Mouse (Mus musculus): ENCODE data around the gene Rab7b. TPM values are rescaled to one million over a fixed set of nuclear protein-coding genes. Genes with fewer than 3 reads are reported as not detected.

The Rab7b gene
- polyA plus RNA-seq, 1 experiment = 1.5 TPM

- H3K4me2 ChIP-seq (ENCODE audit: low read depth) = no peak overlapping the region
- no peak overlapping the region for H3K4me3 ChIP-seq
- TF ChIP-seq CEBPB (IDR thresholded peaks at IDR 0.05; ENCODE audit: insufficient read depth, poor library complexity, severe bottlenecking) (no peak), MYOD1 (IDR thresholded peaks at IDR 0.05; ENCODE audit: control insufficient read depth in 1 of 3, insufficient read length in 2 of 3, low read depth in 2 of 3) (no peak), TCF3 (IDR thresholded peaks at IDR 0.05; ENCODE audit: insufficient read length, low read depth) (no peak), TCF12 (IDR thresholded peaks at IDR 0.05; ENCODE audit: insufficient read depth, poor library complexity, severe bottlenecking) (no peak), POLR2A (IDR thresholded peaks at IDR 0.05; ENCODE audit: insufficient read length, low read depth) (no peak), MAX (IDR thresholded peaks at IDR 0.05; ENCODE audit: low read depth) (no peak), REST (IDR thresholded peaks at IDR 0.05; ENCODE audit: insufficient read depth, insufficient read length) (no peak), E2F4 (IDR thresholded peaks at IDR 0.05; ENCODE audit: insufficient read depth) (no peak)
- no peaks in the 10 kb centered on the region for H3K79me2 ChIP-seq (ENCODE audit: control insufficient read depth, insufficient read depth)
- H3ac ChIP-seq (ENCODE audit: control insufficient read depth, insufficient read length) = no peak overlapping the region
- H3K27me3 ChIP-seq (ENCODE audit: control insufficient read depth, insufficient read depth, insufficient read length) = no peaks in the 10 kb centered on the region
- no peaks in the 10 kb centered on the region for H3K36me3 ChIP-seq (ENCODE audit: control insufficient read depth, insufficient read depth)
These were observed 26.7 kb upstream of the Rab7b start for GRCm38 (mm10) chr1:131661749-131662148.

- TF ChIP-seq TCF12 (IDR thresholded peaks at IDR 0.05; ENCODE audit: insufficient read depth, poor library complexity, severe bottlenecking) = no peak
- no peak for TF ChIP-seq CEBPB (IDR thresholded peaks at IDR 0.05; ENCODE audit: insufficient read depth, poor library complexity, severe bottlenecking)
- no peak overlapping the region for H3ac ChIP-seq (ENCODE audit: control insufficient read depth, insufficient read length)
- no peaks in the 10 kb centered on the region for H3K27me3 ChIP-seq (ENCODE audit: control insufficient read depth, insufficient read depth, insufficient read length)
- H3K36me3 ChIP-seq (ENCODE audit: control insufficient read depth, insufficient read depth) = no peaks in the 10 kb centered on the region
- no peaks in the 10 kb centered on the region for H3K79me2 ChIP-seq (ENCODE audit: control insufficient read depth, insufficient read depth)
- H3K4me3 ChIP-seq = no peak overlapping the region
- no peak overlapping the region for H3K4me2 ChIP-seq (ENCODE audit: low read depth)
These were observed 25.1 kb upstream of the Rab7b start for GRCm38 (mm10) chr1:131663286-131663995.

- Histone ChIP-seq H3K4me2 (ENCODE audit: low read depth) (no peak overlapping the region), H3K79me2 (ENCODE audit: control insufficient read depth, insufficient read depth) (no peaks in the 10 kb centered on the region), H3K4me3 (no peak overlapping the region), H3K27me3 (ENCODE audit: control insufficient read depth, insufficient read depth, insufficient read length) (no peaks in the 10 kb centered on the region), H3K36me3 (ENCODE audit: control insufficient read depth, insufficient read depth) (no peaks in the 10 kb centered on the region), H3ac (ENCODE audit: control insufficient read depth, insufficient read length) (no peak overlapping the region)
- TF ChIP-seq TCF3 (IDR thresholded peaks at IDR 0.05; ENCODE audit: insufficient read length, low read depth) (no peak), TCF12 (IDR thresholded peaks at IDR 0.05; ENCODE audit: insufficient read depth, poor library complexity, severe bottlenecking) (no peak), REST (IDR thresholded peaks at IDR 0.05; ENCODE audit: insufficient read depth, insufficient read length) (no peak), MYOD1 (IDR thresholded peaks at IDR 0.05; ENCODE audit: control insufficient read depth in 1 of 3, insufficient read length in 2 of 3, low read depth in 2 of 3) (no peak), E2F4 (IDR thresholded peaks at IDR 0.05; ENCODE audit: insufficient read depth) (no peak), USF1 (IDR thresholded peaks at IDR 0.05; ENCODE audit: low read depth) (no peak), CEBPB (IDR thresholded peaks at IDR 0.05; ENCODE audit: insufficient read depth, poor library complexity, severe bottlenecking) (no peak), MYOG (IDR thresholded peaks at IDR 0.05; ENCODE audit: control insufficient read depth in 1 of 3, insufficient read depth in 1 of 3, insufficient read length in 2 of 3, low read depth in 2 of 3) (no peak), POLR2AphosphoS2 (IDR thresholded peaks at IDR 0.05; ENCODE audit: insufficient read length, low read depth) (no peak), POLR2A (IDR thresholded peaks at IDR 0.05; ENCODE audit: insufficient read length, low read depth) (no peak), SRF (IDR thresholded peaks at IDR 0.05; ENCODE audit: control insufficient read depth, insufficient read length, low read depth) (no peak), MAX (IDR thresholded peaks at IDR 0.05; ENCODE audit: low read depth) (no peak)
These were observed 24.4 kb upstream of the Rab7b start for GRCm38 (mm10) chr1:131664136-131664535.

- H3K27me3 ChIP-seq (ENCODE audit: control insufficient read depth, insufficient read depth, insufficient read length) = no peaks in the 10 kb centered on the region
- no peak overlapping the region for H3K4me2 ChIP-seq (ENCODE audit: low read depth)
- no peak overlapping the region for H3K4me3 ChIP-seq
- no peaks in the 10 kb centered on the region for H3K36me3 ChIP-seq (ENCODE audit: control insufficient read depth, insufficient read depth)
- H3ac ChIP-seq (ENCODE audit: control insufficient read depth, insufficient read length) = no peak overlapping the region
- no peaks in the 10 kb centered on the region for H3K79me2 ChIP-seq (ENCODE audit: control insufficient read depth, insufficient read depth)
- TF ChIP-seq MAX (IDR thresholded peaks at IDR 0.05; ENCODE audit: low read depth) (no peak), POLR2AphosphoS2 (IDR thresholded peaks at IDR 0.05; ENCODE audit: insufficient read length, low read depth) (no peak), MYOD1 (IDR thresholded peaks at IDR 0.05; ENCODE audit: control insufficient read depth in 1 of 3, insufficient read length in 2 of 3, low read depth in 2 of 3) (no peak), USF1 (IDR thresholded peaks at IDR 0.05; ENCODE audit: low read depth) (no peak), TCF3 (IDR thresholded peaks at IDR 0.05; ENCODE audit: insufficient read length, low read depth) (no peak), SRF (IDR thresholded peaks at IDR 0.05; ENCODE audit: control insufficient read depth, insufficient read length, low read depth) (no peak), POLR2A (IDR thresholded peaks at IDR 0.05; ENCODE audit: insufficient read length, low read depth) (no peak), CEBPB (IDR thresholded peaks at IDR 0.05; ENCODE audit: insufficient read depth, poor library complexity, severe bottlenecking) (no peak), REST (IDR thresholded peaks at IDR 0.05; ENCODE audit: insufficient read depth, insufficient read length) (no peak)
These were observed 22.6 kb upstream of the Rab7b start for GRCm38 (mm10) chr1:131665886-131666285.

- TF ChIP-seq CEBPB (IDR thresholded peaks at IDR 0.05; ENCODE audit: insufficient read depth, poor library complexity, severe bottlenecking) (no peak), TCF12 (IDR thresholded peaks at IDR 0.05; ENCODE audit: insufficient read depth, poor library complexity, severe bottlenecking) (no peak), MYOG (IDR thresholded peaks at IDR 0.05; ENCODE audit: control insufficient read depth in 1 of 3, insufficient read depth in 1 of 3, insufficient read length in 2 of 3, low read depth in 2 of 3) (no peak), E2F4 (IDR thresholded peaks at IDR 0.05; ENCODE audit: insufficient read depth) (no peak), REST (IDR thresholded peaks at IDR 0.05; ENCODE audit: insufficient read depth, insufficient read length) (no peak), SRF (IDR thresholded peaks at IDR 0.05; ENCODE audit: control insufficient read depth, insufficient read length, low read depth) (no peak), POLR2A (IDR thresholded peaks at IDR 0.05; ENCODE audit: insufficient read length, low read depth) (no peak), MAX (IDR thresholded peaks at IDR 0.05; ENCODE audit: low read depth) (no peak), MYOD1 (IDR thresholded peaks at IDR 0.05; ENCODE audit: control insufficient read depth in 1 of 3, insufficient read length in 2 of 3, low read depth in 2 of 3) (no peak), USF1 (IDR thresholded peaks at IDR 0.05; ENCODE audit: low read depth) (no peak), POLR2AphosphoS2 (IDR thresholded peaks at IDR 0.05; ENCODE audit: insufficient read length, low read depth) (no peak), TCF3 (IDR thresholded peaks at IDR 0.05; ENCODE audit: insufficient read length, low read depth) (no peak)
- no peaks in the 10 kb centered on the region for H3K36me3 ChIP-seq (ENCODE audit: control insufficient read depth, insufficient read depth)
- H3K4me2 ChIP-seq (ENCODE audit: low read depth) = no peak overlapping the region
- H3K27me3 ChIP-seq (ENCODE audit: control insufficient read depth, insufficient read depth, insufficient read length) = no peaks in the 10 kb centered on the region
- no peak overlapping the region for H3ac ChIP-seq (ENCODE audit: control insufficient read depth, insufficient read length)
- H3K79me2 ChIP-seq (ENCODE audit: control insufficient read depth, insufficient read depth) = no peaks in the 10 kb centered on the region
- no peak overlapping the region for H3K4me3 ChIP-seq
These were observed 17.4 kb upstream of the Rab7b start for GRCm38 (mm10) chr1:131671113-131671512.

All from myocyte (in vitro differentiated cells).